ENCODE assay signal across 18 mouse cellular contexts in the genomic region with DNA sequence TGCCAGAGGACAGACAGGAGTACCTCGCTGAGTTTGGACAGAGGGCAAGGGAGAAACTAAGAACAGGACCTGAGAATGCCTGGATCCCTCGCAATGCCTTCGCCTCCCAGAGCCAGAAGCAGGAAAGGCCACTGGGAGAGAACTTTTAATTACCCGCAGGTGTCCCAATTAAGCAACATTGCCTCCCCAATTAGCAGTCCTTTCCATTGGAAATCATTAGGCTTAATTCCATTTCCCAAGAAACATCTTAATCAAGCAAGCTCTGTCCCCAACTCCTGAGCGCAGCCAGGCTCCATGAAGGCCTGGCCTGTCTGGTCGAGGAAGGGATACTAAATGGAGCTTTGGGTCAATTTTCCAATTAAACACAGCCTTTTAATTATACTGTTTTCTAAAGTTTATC. TPM values are rescaled to one million over a fixed set of nuclear protein-coding genes. Genes with fewer than 3 reads are reported as not detected.
"Had no signal": no experiment of that assay in that cellular context is flagged by ENCODE, and none has a peak within 500 bp of the region (broad histone marks: within the 10 kb centered on the region; RNA-seq: fewer than 3 reads in every experiment).

No protein-coding gene starts in this region.

- H3K27me3 ChIP-seq: neural tube, embryonic 12.5 days; neural tube, embryonic 13.5 days; neural tube, embryonic 15.5 days; stomach, embryonic 15.5 days had no signal

- H3K36me3 ChIP-seq: neural tube, embryonic 12.5 days; neural tube, embryonic 13.5 days; neural tube, embryonic 15.5 days; stomach, embryonic 15.5 days had no signal

- H3K9ac ChIP-seq: neural tube, embryonic 12.5 days; neural tube, embryonic 13.5 days; neural tube, embryonic 15.5 days; stomach, embryonic 15.5 days had no signal

- H3K4me1 ChIP-seq: neural tube, embryonic 12.5 days; neural tube, embryonic 13.5 days; neural tube, embryonic 15.5 days; stomach, embryonic 15.5 days had no signal

- H3K9me3 ChIP-seq: neural tube, embryonic 12.5 days; neural tube, embryonic 13.5 days; neural tube, embryonic 15.5 days; stomach, embryonic 15.5 days had no signal

- DNase-seq: right cerebral cortex, adult 18-20 months; right cerebral cortex, postnatal 14 days; right cerebral cortex, postnatal 25 days; right cerebral cortex, postnatal 4 days; spleen, adult 18-20 months; thymus, adult 18-20 months; thymus, adult 2 months; thymus, postnatal 14 days; thymus, postnatal 25 days; thymus, postnatal 36 days; thymus, postnatal 4 days had no signal

- H3K4me3 ChIP-seq: neural tube, embryonic 12.5 days; neural tube, embryonic 13.5 days; neural tube, embryonic 15.5 days; stomach, embryonic 15.5 days had no signal

- H3K4me2 ChIP-seq: neural tube, embryonic 12.5 days; neural tube, embryonic 13.5 days; neural tube, embryonic 15.5 days; stomach, embryonic 15.5 days had no signal

- H3K27ac ChIP-seq: neural tube, embryonic 12.5 days; neural tube, embryonic 13.5 days; neural tube, embryonic 15.5 days; stomach, embryonic 15.5 days; stomach, postnatal 0 days had no signal

RNA-seq across cellular contexts. Expression of gene Spock1, which starts 57.5 kb away (rescaled TPM):
- total RNA-seq: neutrophil, adult 5-6 weeks had no signal
- polyA plus RNA-seq: spleen, adult 2 months had no signal
